Mouse (Mus musculus) bone marrow, adult 2 months (tissue): ENCODE data around the gene Nxf3. TPM values are rescaled to one million over a fixed set of nuclear protein-coding genes. Genes with fewer than 3 reads are reported as not detected.
"Not testable (repeated sequence)": the region's sequence is repeated elsewhere in the genome, so short reads cannot be mapped to it uniquely, and the experiment has no call there.

Experiments used
- H3K27ac ChIP-seq: fragments of 200-500 bp; 2 replicates; pipeline ENCODE4 v1.5.1; 2012; ENCODE audit warnings: low read depth, mild to moderate bottlenecking, control low read depth, inconsistent platforms, low read length; ENCODE audit not compliant: control insufficient read depth, poor library complexity, insufficient read depth
- H3K4me1 ChIP-seq: fragments of 200-500 bp; 2 replicates; pipeline ENCODE4 v1.6.1; 2011; ENCODE audit warnings: low read length; ENCODE audit not compliant: control insufficient read depth, insufficient read depth
- H3K4me3 ChIP-seq: fragments of 200-500 bp; replicated peaks from 2 replicates; pipeline ENCODE3; 2011; ENCODE audit warnings: mild to moderate bottlenecking, low read depth, low read length, control low read depth; ENCODE audit not compliant: control insufficient read depth
- CTCF ChIP-seq: fragments of 200-500 bp; IDR thresholded peaks from 2 replicates; pipeline ENCODE4 v1.5.1; 2011; ENCODE audit warnings: low read length, control low read depth; ENCODE audit not compliant: control insufficient read depth, insufficient read depth
- POLR2A ChIP-seq: fragments of 200-500 bp; IDR thresholded peaks from 2 replicates; pipeline ENCODE4 v1.6.1; 2011; ENCODE audit warnings: low read depth, mild to moderate bottlenecking, control low read depth, low read length, borderline replicate concordance; ENCODE audit not compliant: control insufficient read depth
- WGBS: fragments of 180-500 bp; shearing (Covaris S2); methylation state at CpG from one replicate; pipeline ENCODE4 v1.1.7; 2018; 5-methylcytosine and 5-hydroxymethylcytosine counted together
- polyA plus RNA-seq: library from polyadenylated mRNA; stranded (reverse); fragments of >200 nt; gene quantifications from 2 replicates; pipeline ENCODE4 v1.2.4, GENCODE M21; 2011; ENCODE audit warnings: low replicate concordance; ENCODE audit not compliant: missing spikeins, insufficient read depth, insufficient read length

Gene Nxf3
- polyA plus RNA-seq, 1 experiment = not detected

GRCm38 (mm10) chrX:136092497-136093279, 7.6 kb upstream of the Nxf3 start:
- Histone ChIP-seq H3K4me3 (no peak overlapping the region), H3K27ac (no peak overlapping the region), H3K4me1 (no peaks in the 10 kb centered on the region)
- no peak for TF ChIP-seq CTCF
- no peak for TF ChIP-seq POLR2A
- 32% methylated on average over 2 of the region's 2 CpGs for WGBS

- H3K4me1 ChIP-seq, H3K27ac ChIP-seq, H3K4me3 ChIP-seq: not testable (repeated sequence)
- 0% methylated on average over 1 of the region's 32 CpGs for WGBS
These were observed 17.0 kb downstream of the Nxf3 start, which contains the start of gene Bex2 for GRCm38 (mm10) chrX:136068020-136068419. Bex2 (minus strand) TSS chrX:136068236.

- H3K27ac ChIP-seq, H3K4me3 ChIP-seq, H3K4me1 ChIP-seq: not testable (repeated sequence)
- 30% methylated on average over 22 of the region's 48 CpGs for WGBS
These were observed 17.7 kb downstream of the Nxf3 start for GRCm38 (mm10) chrX:136067201-136067991.

DNA sequence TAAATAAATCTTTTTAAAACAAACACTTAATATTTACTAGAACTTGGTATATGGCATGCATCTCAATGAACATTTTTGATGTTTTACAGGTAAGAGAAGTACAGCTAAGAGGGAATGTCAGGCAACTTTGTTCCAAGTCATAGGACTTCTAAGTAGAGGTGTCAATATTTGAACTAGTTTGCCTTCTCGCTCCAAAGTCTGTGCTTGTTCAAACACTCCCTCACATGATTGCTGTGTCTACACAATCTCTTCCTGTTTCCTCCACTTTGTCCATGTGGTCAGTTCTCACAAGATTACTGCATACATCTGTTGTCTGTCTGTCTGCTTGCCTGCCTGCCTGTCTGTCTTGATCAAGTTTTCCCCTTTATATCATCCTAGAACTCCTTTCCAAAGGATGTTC, 24.4 kb downstream of the Nxf3 start:
- 61% methylated on average over 1 of the region's 1 CpGs for WGBS
- no peak overlapping the region for H3K4me3 ChIP-seq
- TF ChIP-seq POLR2A (no peak), CTCF (no peak)
- H3K27ac ChIP-seq = no peak overlapping the region
- no peaks in the 10 kb centered on the region for H3K4me1 ChIP-seq

DNA sequence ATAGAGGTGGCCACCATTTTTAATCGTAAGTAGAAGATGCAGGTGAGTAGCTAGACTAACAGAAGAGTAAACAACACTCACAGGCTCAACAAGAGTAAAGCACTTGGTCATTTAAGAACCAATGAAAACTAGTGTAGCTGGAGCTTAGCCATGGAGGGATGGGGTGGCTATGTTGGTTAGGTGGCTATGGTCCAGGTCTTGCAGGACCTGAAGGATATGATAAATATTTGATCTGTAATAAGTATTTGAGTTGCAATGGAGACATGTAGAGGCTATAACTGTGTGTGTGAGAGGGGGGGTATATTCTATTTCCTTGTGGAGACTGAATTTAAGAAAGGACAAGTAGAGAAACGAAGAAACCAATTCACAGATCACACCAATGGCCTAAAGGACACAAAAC, 33.8 kb downstream of the Nxf3 start:
- 61% methylated on average over 2 of the region's 2 CpGs for WGBS
- no peak overlapping the region for H3K4me3 ChIP-seq
- H3K4me1 ChIP-seq = no peaks in the 10 kb centered on the region
- TF ChIP-seq CTCF (no peak), POLR2A (no peak)
- H3K27ac ChIP-seq = no peak overlapping the region

DNA sequence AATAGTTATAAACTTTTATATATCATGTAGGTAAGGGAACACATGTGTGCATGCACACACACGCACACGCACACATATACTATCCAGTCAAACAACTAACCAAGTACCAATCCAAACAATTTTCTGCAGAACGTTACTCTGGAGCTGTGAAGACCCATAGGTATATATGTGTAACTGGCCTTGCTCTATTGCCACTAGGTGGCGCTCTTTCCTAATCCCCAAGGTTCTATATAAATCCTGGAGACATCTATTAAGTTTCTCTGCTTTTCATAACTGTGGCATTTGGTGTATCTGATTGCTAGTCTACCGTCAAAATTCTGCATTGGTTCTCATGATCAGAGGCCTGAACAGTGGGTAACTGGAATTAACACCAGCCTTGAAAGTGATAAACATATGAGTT, 37.5 kb downstream of the Nxf3 start:
- WGBS = 6% methylated on average over 5 of the region's 5 CpGs
- Histone ChIP-seq H3K4me1 (no peaks in the 10 kb centered on the region), H3K27ac (no peak overlapping the region), H3K4me3 (no peak overlapping the region)
- TF ChIP-seq POLR2A (no peak), CTCF (no peak)

- TF ChIP-seq POLR2A (no peak), CTCF (no peak)
- H3K4me1 ChIP-seq = no peaks in the 10 kb centered on the region
- 83% methylated on average over 1 of the region's 1 CpGs for WGBS
- H3K4me3 ChIP-seq = no peak overlapping the region
- H3K27ac ChIP-seq = no peak overlapping the region
These were observed 41.3 kb downstream of the Nxf3 start for GRCm38 (mm10) chrX:136043726-136044125.

- WGBS = 16% methylated on average over 10 of the region's 49 CpGs
- H3K27ac ChIP-seq, H3K4me1 ChIP-seq, H3K4me3 ChIP-seq: not testable (repeated sequence)
These were observed 52.0 kb downstream of the Nxf3 start, which contains the start of gene Arxes1 for GRCm38 (mm10) chrX:136032799-136033763. Arxes1 (plus strand) TSS chrX:136033367.
